Mouse (Mus musculus): ENCODE results near the gene Tcf15. TPM values are rescaled to one million over a fixed set of nuclear protein-coding genes. Genes with fewer than 3 reads are reported as not detected.

Tcf15 gene
- polyA plus RNA-seq, 1 experiment, result 0.53 TPM

- H3K36me3 ChIP-seq (ENCODE audit: control insufficient read depth, insufficient read depth, low read length), result no peaks in the 10 kb centered on the region
- no peak for TF ChIP-seq CTCF (IDR thresholded peaks at IDR 0.05; ENCODE audit: control insufficient read depth, insufficient read depth, insufficient replicate concordance, low read depth, low read length)
- TF ChIP-seq POLR2A (IDR thresholded peaks at IDR 0.05; ENCODE audit: control insufficient read depth, low read depth, low read length), result no peak
- no peaks in the 10 kb centered on the region for H3K27me3 ChIP-seq (ENCODE audit: control insufficient read depth, insufficient read depth, low read length)
- H3K27ac ChIP-seq (ENCODE audit: control insufficient read depth, insufficient read depth, low read depth, low read length), result no peak overlapping the region
- no peak overlapping the region for H3K4me3 ChIP-seq (ENCODE audit: control insufficient read depth, low read depth, low read length)
- H3K4me1 ChIP-seq (ENCODE audit: control insufficient read depth, insufficient read depth, low read length), result no peaks in the 10 kb centered on the region
Measured at GRCm38 (mm10) chr2:152128597-152128996, 14.8 kb upstream of the Tcf15 start.

- TF ChIP-seq POLR2A (IDR thresholded peaks at IDR 0.05; ENCODE audit: control insufficient read depth, low read depth, low read length) (no peak), CTCF (IDR thresholded peaks at IDR 0.05; ENCODE audit: control insufficient read depth, insufficient read depth, insufficient replicate concordance, low read depth, low read length) (no peak)
Measured at GRCm38 (mm10) chr2:152129778-152130177, 13.6 kb upstream of the Tcf15 start.

GRCm38 (mm10) chr2:152132016-152132415 lies 11.3 kb upstream of the Tcf15 start:
- no peaks in the 10 kb centered on the region for H3K36me3 ChIP-seq (ENCODE audit: control insufficient read depth, insufficient read depth, low read length)

More at GRCm38 (mm10) chr2:152129778-152130177, 13.6 kb upstream of the Tcf15 start:
- H3K27me3 ChIP-seq (ENCODE audit: control insufficient read depth, insufficient read depth, low read length), result no peaks in the 10 kb centered on the region
- H3K36me3 ChIP-seq (ENCODE audit: control insufficient read depth, insufficient read depth, low read length), result no peaks in the 10 kb centered on the region
- H3K27ac ChIP-seq (ENCODE audit: control insufficient read depth, insufficient read depth, low read depth, low read length), result no peak overlapping the region
- H3K4me1 ChIP-seq (ENCODE audit: control insufficient read depth, insufficient read depth, low read length), result no peaks in the 10 kb centered on the region
- no peak overlapping the region for H3K4me3 ChIP-seq (ENCODE audit: control insufficient read depth, low read depth, low read length)

GRCm38 (mm10) chr2:152132691-152133090 lies 10.7 kb upstream of the Tcf15 start:
- Histone ChIP-seq H3K4me3 (ENCODE audit: control insufficient read depth, low read depth, low read length) (no peak overlapping the region), H3K27me3 (ENCODE audit: control insufficient read depth, insufficient read depth, low read length) (no peaks in the 10 kb centered on the region), H3K27ac (ENCODE audit: control insufficient read depth, insufficient read depth, low read depth, low read length) (no peak overlapping the region), H3K4me1 (ENCODE audit: control insufficient read depth, insufficient read depth, low read length) (no peaks in the 10 kb centered on the region), H3K36me3 (ENCODE audit: control insufficient read depth, insufficient read depth, low read length) (no peaks in the 10 kb centered on the region)
- TF ChIP-seq CTCF (IDR thresholded peaks at IDR 0.05; ENCODE audit: control insufficient read depth, insufficient read depth, insufficient replicate concordance, low read depth, low read length) (no peak), POLR2A (IDR thresholded peaks at IDR 0.05; ENCODE audit: control insufficient read depth, low read depth, low read length) (no peak)

More at GRCm38 (mm10) chr2:152132016-152132415, 11.3 kb upstream of the Tcf15 start:
- Histone ChIP-seq H3K27me3 (ENCODE audit: control insufficient read depth, insufficient read depth, low read length) (no peaks in the 10 kb centered on the region), H3K4me1 (ENCODE audit: control insufficient read depth, insufficient read depth, low read length) (no peaks in the 10 kb centered on the region), H3K4me3 (ENCODE audit: control insufficient read depth, low read depth, low read length) (no peak overlapping the region), H3K27ac (ENCODE audit: control insufficient read depth, insufficient read depth, low read depth, low read length) (no peak overlapping the region)
- TF ChIP-seq CTCF (IDR thresholded peaks at IDR 0.05; ENCODE audit: control insufficient read depth, insufficient read depth, insufficient replicate concordance, low read depth, low read length) (no peak), POLR2A (IDR thresholded peaks at IDR 0.05; ENCODE audit: control insufficient read depth, low read depth, low read length) (no peak)

GRCm38 (mm10) chr2:152139191-152139987 lies 4.0 kb upstream of the Tcf15 start:
- H3K4me3 ChIP-seq (ENCODE audit: control insufficient read depth, low read depth, low read length), result no peak overlapping the region
- no peaks in the 10 kb centered on the region for H3K27me3 ChIP-seq (ENCODE audit: control insufficient read depth, insufficient read depth, low read length)
- H3K36me3 ChIP-seq (ENCODE audit: control insufficient read depth, insufficient read depth, low read length), result no peaks in the 10 kb centered on the region
- TF ChIP-seq CTCF (IDR thresholded peaks at IDR 0.05; ENCODE audit: control insufficient read depth, insufficient read depth, insufficient replicate concordance, low read depth, low read length) (no peak), POLR2A (IDR thresholded peaks at IDR 0.05; ENCODE audit: control insufficient read depth, low read depth, low read length) (no peak)
- peaks cover 19% of the 10 kb centered on the region for H3K4me1 ChIP-seq (ENCODE audit: control insufficient read depth, insufficient read depth, low read length)
- no peak overlapping the region for H3K27ac ChIP-seq (ENCODE audit: control insufficient read depth, insufficient read depth, low read depth, low read length)

GRCm38 (mm10) chr2:152140941-152141340 lies 2.4 kb upstream of the Tcf15 start:
- H3K36me3 ChIP-seq (ENCODE audit: control insufficient read depth, insufficient read depth, low read length), result no peaks in the 10 kb centered on the region
- peaks cover 21% of the 10 kb centered on the region for H3K4me1 ChIP-seq (ENCODE audit: control insufficient read depth, insufficient read depth, low read length)
- TF ChIP-seq POLR2A (IDR thresholded peaks at IDR 0.05; ENCODE audit: control insufficient read depth, low read depth, low read length) (no peak), CTCF (IDR thresholded peaks at IDR 0.05; ENCODE audit: control insufficient read depth, insufficient read depth, insufficient replicate concordance, low read depth, low read length) (no peak)
- H3K27ac ChIP-seq (ENCODE audit: control insufficient read depth, insufficient read depth, low read depth, low read length), result no peak overlapping the region
- no peaks in the 10 kb centered on the region for H3K27me3 ChIP-seq (ENCODE audit: control insufficient read depth, insufficient read depth, low read length)
- no peak overlapping the region for H3K4me3 ChIP-seq (ENCODE audit: control insufficient read depth, low read depth, low read length)

GRCm38 (mm10) chr2:152141491-152141890 lies 1.9 kb upstream of the Tcf15 start:
- H3K27me3 ChIP-seq (ENCODE audit: control insufficient read depth, insufficient read depth, low read length), result no peaks in the 10 kb centered on the region
- H3K4me3 ChIP-seq (ENCODE audit: control insufficient read depth, low read depth, low read length), result no peak overlapping the region

More at GRCm38 (mm10) chr2:152141491-152141890, 1.9 kb upstream of the Tcf15 start:
- H3K4me1 ChIP-seq (ENCODE audit: control insufficient read depth, insufficient read depth, low read length), result peaks cover 21% of the 10 kb centered on the region
- H3K36me3 ChIP-seq (ENCODE audit: control insufficient read depth, insufficient read depth, low read length), result no peaks in the 10 kb centered on the region
- TF ChIP-seq CTCF (IDR thresholded peaks at IDR 0.05; ENCODE audit: control insufficient read depth, insufficient read depth, insufficient replicate concordance, low read depth, low read length), result no peak
- TF ChIP-seq POLR2A (IDR thresholded peaks at IDR 0.05; ENCODE audit: control insufficient read depth, low read depth, low read length), result no peak
- H3K27ac ChIP-seq (ENCODE audit: control insufficient read depth, insufficient read depth, low read depth, low read length), result no peak overlapping the region
